Mouse (Mus musculus) heart, postnatal 36 days (tissue): ENCODE measurements around the gene Atp6v0a2. TPM values are rescaled to one million over a fixed set of nuclear protein-coding genes. Genes with fewer than 3 reads are reported as not detected.
"Not testable (repeated sequence)": the region's sequence is repeated elsewhere in the genome, so short reads cannot be mapped to it uniquely, and the experiment has no call there.

Source experiments
- DNase-seq, 2 experiments: peaks; one replicate each; pipeline ENCODE4 v3.0.0; 2021 to 2022
- intact Hi-C: fragments of 180-260 bp; cut with DNase I; formaldehyde crosslinking; loops from one replicate; pipeline ENCODE4 v1.15.1; 2025
- total RNA-seq, 2 experiments: library from RNA; stranded (reverse); gene quantifications; 2 replicates each; pipeline ENCODE4 v1.2.3; 2021

Atp6v0a2 gene
- 10 to 100 TPM; 42.1 to 58.2 TPM for total RNA-seq

GRCm38 (mm10) chr5:124628448-124629363, at the start of gene Atp6v0a2:
Atp6v0a2 (plus strand) TSS chr5:124628576.
- intact Hi-C loops: no loop called here

GRCm38 (mm10) chr5:124578633-124579317, 49.6 kb upstream of the Atp6v0a2 start, which contains the start of the genes Eif2b1 and Gtf2h3:
Eif2b1 (minus strand) TSS chr5:124579131.
Gtf2h3 (plus strand) TSS chr5:124579140.
- intact Hi-C loops: no loop called here

More at GRCm38 (mm10) chr5:124628448-124629363, at the start of gene Atp6v0a2:
- peak; percentile 94 to 97 for DNase-seq

GRCm38 (mm10) chr5:124582515-124582914, 45.9 kb upstream of the Atp6v0a2 start:
- peak in 1 of 2 experiments; percentile 21 for DNase-seq
- intact Hi-C loops: no loop called here

More at GRCm38 (mm10) chr5:124578633-124579317, 49.6 kb upstream of the Atp6v0a2 start, which contains the start of the genes Eif2b1 and Gtf2h3:
- DNase-seq: peak; percentile 92 to 97

- no peak for DNase-seq
- intact Hi-C loops: no loop called here
Observed at GRCm38 (mm10) chr5:124592768-124593167, 35.6 kb upstream of the Atp6v0a2 start.

GRCm38 (mm10) chr5:124598224-124599174, 29.9 kb upstream of the Atp6v0a2 start:
- DNase-seq: peak; percentile 86
- intact Hi-C loops: no loop called here

GRCm38 (mm10) chr5:124599726-124600125, 28.6 kb upstream of the Atp6v0a2 start:
- DNase-seq, intact Hi-C loops: not testable (repeated sequence)

GRCm38 (mm10) chr5:124602349-124602748, 26.0 kb upstream of the Atp6v0a2 start:
- DNase-seq: peak; percentile 34 to 68
- intact Hi-C loops: loop anchor here (1.0 kb wide), 1 partner anchor 267 kb away; no protein-coding TSS in a partner anchor

GRCm38 (mm10) chr5:124604296-124604695, 24.1 kb upstream of the Atp6v0a2 start:
- DNase-seq: no peak
- intact Hi-C loops: no loop called here

- DNase-seq: no peak
Observed at GRCm38 (mm10) chr5:124605041-124605622, 23.2 kb upstream of the Atp6v0a2 start.

GRCm38 (mm10) chr5:124610965-124611364, 17.4 kb upstream of the Atp6v0a2 start:
- no peak for DNase-seq
- intact Hi-C loops: no loop called here

More at GRCm38 (mm10) chr5:124605041-124605622, 23.2 kb upstream of the Atp6v0a2 start:
- intact Hi-C loops: no loop called here

GRCm38 (mm10) chr5:124614709-124615108, 13.7 kb upstream of the Atp6v0a2 start:
- DNase-seq: peak; percentile 5 to 14
- intact Hi-C loops: no loop called here

GRCm38 (mm10) chr5:124618711-124619110, 9.7 kb upstream of the Atp6v0a2 start:
- intact Hi-C loops: no loop called here

GRCm38 (mm10) chr5:124621362-124621761, 7.0 kb upstream of the Atp6v0a2 start:
- DNase-seq: no peak
- intact Hi-C loops: loop anchor here (5.0 kb wide), 1 partner anchor 241 kb away; the partner anchor contains the start of genes Ccdc92 and Zfp664

More at GRCm38 (mm10) chr5:124618711-124619110, 9.7 kb upstream of the Atp6v0a2 start:
- no peak for DNase-seq

- no peak for DNase-seq
- intact Hi-C loops: loop anchor here (5.0 kb wide), 1 partner anchor 239 kb away; the partner anchor contains the start of genes Ccdc92 and Zfp664
Observed at GRCm38 (mm10) chr5:124622890-124623289, 5.5 kb upstream of the Atp6v0a2 start.

GRCm38 (mm10) chr5:124624291-124624690, 4.1 kb upstream of the Atp6v0a2 start:
- no peak for DNase-seq
- intact Hi-C loops: loop anchor here (5.0 kb wide), 1 partner anchor 238 kb away; the partner anchor contains the start of genes Ccdc92 and Zfp664

GRCm38 (mm10) chr5:124629641-124630040, 1.3 kb downstream of the Atp6v0a2 start:
- intact Hi-C loops: no loop called here
- no peak for DNase-seq

- intact Hi-C loops: no loop called here
- no peak for DNase-seq
Observed at GRCm38 (mm10) chr5:124631685-124632084, 3.3 kb downstream of the Atp6v0a2 start.

- DNase-seq: no peak
- intact Hi-C loops: no loop called here
Observed at GRCm38 (mm10) chr5:124632461-124632860, 4.1 kb downstream of the Atp6v0a2 start.

GRCm38 (mm10) chr5:124633425-124633824, 5.0 kb downstream of the Atp6v0a2 start:
- DNase-seq: no peak
- intact Hi-C loops: no loop called here
